14 mouse cellular contexts compared by ENCODE assay signal in the genomic region with DNA sequence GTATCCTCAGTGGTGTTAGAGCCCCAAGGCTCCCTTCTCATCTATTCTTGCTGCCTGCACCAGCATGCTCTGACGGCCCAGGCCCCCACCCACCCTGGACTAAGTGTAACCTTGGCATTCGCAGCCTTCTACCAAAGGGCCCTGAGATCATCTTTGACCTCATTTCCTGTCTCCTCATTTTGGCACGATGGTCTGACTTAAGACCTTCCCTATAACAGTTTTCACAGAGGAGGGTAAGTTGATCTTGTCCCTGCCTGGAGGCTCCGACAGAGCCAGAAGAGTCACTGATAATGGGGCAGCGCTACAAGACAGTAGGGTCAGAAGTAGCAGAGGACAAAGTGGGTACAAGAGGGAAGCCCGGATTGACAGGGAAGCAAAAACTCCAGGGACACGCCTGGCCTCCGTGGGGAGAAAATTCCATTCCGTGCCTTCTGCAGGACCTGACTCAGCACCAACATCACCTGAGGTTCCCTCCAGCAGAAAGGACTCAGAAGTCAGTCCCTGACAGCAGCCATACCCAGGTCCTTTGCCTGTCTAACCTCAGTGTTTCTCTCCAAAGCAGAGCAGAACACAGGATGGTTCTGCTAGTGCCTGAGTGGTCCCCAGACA. TPM values are rescaled to one million over a fixed set of nuclear protein-coding genes. Genes with fewer than 3 reads are reported as not detected.
"Had no signal": no experiment of that assay in that cellular context is flagged by ENCODE, and none has a peak within 500 bp of the region (broad histone marks: within the 10 kb centered on the region; RNA-seq: fewer than 3 reads in every experiment).

No protein-coding gene starts in this region.

- H3K9ac ChIP-seq: kidney, embryonic 15.5 days; limb, embryonic 15.5 days; liver, embryonic 14.5 days; midbrain, embryonic 13.5 days; neural tube, embryonic 15.5 days had no signal

- H3K9me3 ChIP-seq: kidney, embryonic 15.5 days; limb, embryonic 15.5 days; midbrain, embryonic 13.5 days; neural tube, embryonic 15.5 days had no signal

- DNase-seq: right cerebral cortex, adult 18-20 months; right cerebral cortex, postnatal 25 days; thymus, adult 18-20 months; thymus, postnatal 14 days had no signal

- H3K27ac ChIP-seq: kidney, embryonic 15.5 days; left cerebral cortex, adult 2 months; limb, embryonic 15.5 days; liver, embryonic 14.5 days; midbrain, embryonic 13.5 days; neural tube, embryonic 15.5 days had no signal

- H3K4me1 ChIP-seq: limb, embryonic 15.5 days; midbrain, embryonic 13.5 days; neural tube, embryonic 15.5 days had no signal

- H3K27me3 ChIP-seq: kidney, embryonic 15.5 days; limb, embryonic 15.5 days; midbrain, embryonic 13.5 days; neural tube, embryonic 15.5 days had no signal

- H3K4me2 ChIP-seq: kidney, embryonic 15.5 days; limb, embryonic 15.5 days; midbrain, embryonic 13.5 days; neural tube, embryonic 15.5 days had no signal

- H3K4me3 ChIP-seq: kidney, embryonic 15.5 days; left cerebral cortex, adult 2 months; limb, embryonic 15.5 days; midbrain, embryonic 13.5 days; neural tube, embryonic 15.5 days had no signal

- ATAC-seq: midbrain, embryonic 13.5 days had no signal

RNA-seq across cellular contexts. Expression of a gene that starts 1.2 kb away (rescaled TPM):
- total RNA-seq: midbrain, postnatal 0 days had no signal
- polyA plus RNA-seq: limb, embryonic 11.5 days; midbrain, embryonic 13.5 days; neural tube, embryonic 11.5 days; neural tube, embryonic 15.5 days; stomach, embryonic 14.5 days had no signal
